ENCODE assay signal across 10 mouse cellular contexts in genomic region chr3:68717346-68717745, GRCm38 (mm10). TPM values are rescaled to one million over a fixed set of nuclear protein-coding genes. Genes with fewer than 3 reads are reported as not detected.
DNase-seq lines count a peak whose midpoint lies in the region; ATAC-seq and TF ChIP-seq lines count a peak whose summit lies in the region.
"Not testable (repeated sequence)": the region's sequence is repeated elsewhere in the genome, so short reads cannot be mapped to it uniquely, and the experiment has no call there.
"Had no signal": no experiment of that assay in that cellular context is flagged by ENCODE, and none has a peak within 500 bp of the region (broad histone marks: within the 10 kb centered on the region; RNA-seq: fewer than 3 reads in every experiment).

No protein-coding gene starts in this region.

- TF ChIP-seq CTCF in kidney, adult 2 months (conservative IDR thresholded peaks at IDR 0.05; ENCODE audit: insufficient read depth, insufficient read length, low read depth, low read length), result peak; percentile 71

- not testable (repeated sequence) for H3K9ac ChIP-seq in limb, embryonic 11.5 days (ENCODE audit: low read length)

- H3K27ac ChIP-seq in kidney, adult 2 months (ENCODE audit: insufficient read depth, low read depth, low read length); limb, embryonic 11.5 days (replicated peaks; ENCODE audit: low read depth, low read length): not testable (repeated sequence)

- H3K4me3 ChIP-seq in kidney, adult 2 months (ENCODE audit: insufficient read depth, low read depth, low read length); limb, embryonic 11.5 days (ENCODE audit: low read depth, low read length): not testable (repeated sequence)

- not testable (repeated sequence) for H3K4me2 ChIP-seq in limb, embryonic 11.5 days (ENCODE audit: low read depth, severe bottlenecking)

- peak; percentile 78 to 81 for DNase-seq in B cell, adult 2 months
- DNase-seq in adrenal gland, adult (ENCODE audit: inconsistent age in 2 of 2, low spot score in 1 of 2), result peak; percentile 29 to 78
- DNase-seq in cerebellum, postnatal 36 days, result peak; percentile 20 to 40
- DNase-seq in gastrocnemius, postnatal 10 days, result peak; percentile 51
- peak; percentile 66 for DNase-seq in kidney, adult 2 months
- DNase-seq in limb, embryonic 11.5 days (ENCODE audit: low spot score), result peak; percentile 58
- DNase-seq in naive thymus-derived CD4-positive, alpha-beta T cell, adult 2 months (ENCODE audit: low read depth), result peak; percentile 86
- DNase-seq in spleen, postnatal 36 days (ENCODE audit: low spot score in 2 of 2), result peak; percentile 48 to 58

- H3K27me3 ChIP-seq in kidney, adult 2 months (replicated peaks; ENCODE audit: control insufficient read depth, insufficient read depth, low read length); limb, embryonic 11.5 days (ENCODE audit: control insufficient read depth, insufficient read depth, low read length): not testable (repeated sequence)

- not testable (repeated sequence) for TF ChIP-seq POLR2A in kidney, adult 2 months (IDR thresholded peaks at IDR 0.05; ENCODE audit: low read depth, low read length)

- not testable (repeated sequence) for H3K9me3 ChIP-seq in limb, embryonic 11.5 days (ENCODE audit: control insufficient read depth, low read length)

- not testable (repeated sequence) for H3K4me1 ChIP-seq in kidney, adult 2 months (ENCODE audit: control insufficient read depth, insufficient read depth, low read length); limb, embryonic 11.5 days (ENCODE audit: control insufficient read depth, insufficient read depth, low read length)

- WGBS in kidney, adult 2 months, result 45% methylated on average over 5 of the region's 5 CpGs
- WGBS in limb, embryonic 11.5 days, result 48% methylated on average over 5 of the region's 5 CpGs

- H3K36me3 ChIP-seq in kidney, adult 2 months (ENCODE audit: control insufficient read depth, insufficient read depth, low read length); limb, embryonic 11.5 days (ENCODE audit: control insufficient read depth, insufficient read depth, low read length): not testable (repeated sequence)

- ATAC-seq in limb, embryonic 11.5 days (ENCODE audit: insufficient number of reproducible peaks, low FRiP score, low TSS enrichment, low read depth), result not testable (repeated sequence)

RNA-seq across cellular contexts. Expression of gene Il12a, which starts 26.9 kb away (rescaled TPM):
- total RNA-seq in gastrocnemius, postnatal 10 days (2021), result 1 to 10 TPM; 4.7 to 6.2 TPM
- polyA plus RNA-seq in kidney, adult 2 months (2012; rRNA removed), result 0.27 and 0.39 TPM in 2 replicates
- polyA plus RNA-seq in limb, embryonic 11.5 days (2014; fragmentation: Nextera tagmentation; extraction: Ambion mirVana), result 0.37 and 1.2 TPM in 2 replicates
- polyA plus RNA-seq: intestine, embryonic 15.5 days; stomach, embryonic 14.5 days had no signal

Comparison
In these comparisons a context has a peak if more than half of its experiments do, and no peak if none do; other contexts are left out.
1. DNase-seq: peak in every context shown above with its lines; median percentile 86 in naive thymus-derived CD4-positive, alpha-beta T cell, adult 2 months; 80 in B cell, adult 2 months; 66 in kidney, adult 2 months; 58 in limb, embryonic 11.5 days; 54 in adrenal gland, adult; 53 in spleen, postnatal 36 days; 51 in gastrocnemius, postnatal 10 days; 30 in cerebellum, postnatal 36 days.